Mouse (Mus musculus) heart, embryonic 15.5 days (tissue): ENCODE results near the gene Fggy. TPM values are rescaled to one million over a fixed set of nuclear protein-coding genes. Genes with fewer than 3 reads are reported as not detected.

Experiments
- ATAC-seq: fragments of 200-750 bp; cut with Nextera tagmentation; replicated peaks from 2 replicates; pipeline ENCODE4 v1.8.0; 2017; ENCODE audit warnings: low read depth, moderate TSS enrichment; ENCODE audit not compliant: insufficient number of reproducible peaks, insufficient read depth, low FRiP score
- H3K27ac ChIP-seq: fragments of 300-500 bp; sonication (generic); 2 replicates; pipeline ENCODE4 v1.5.1; 2015; ENCODE audit warnings: mild to moderate bottlenecking, inconsistent platforms
- H3K27me3 ChIP-seq: fragments of 300-500 bp; sonication (generic); 2 replicates; pipeline ENCODE4 v1.6.1; 2015; ENCODE audit warnings: inconsistent platforms
- H3K36me3 ChIP-seq: fragments of 300-500 bp; sonication (generic); 2 replicates; pipeline ENCODE4 v1.6.1; 2015; ENCODE audit warnings: mild to moderate bottlenecking, inconsistent platforms
- H3K4me1 ChIP-seq: fragments of 300-500 bp; sonication (generic); replicated peaks from 2 replicates; pipeline ENCODE4 v1.6.1; 2015; ENCODE audit warnings: inconsistent platforms
- H3K4me2 ChIP-seq: fragments of 300-500 bp; sonication (generic); 2 replicates; pipeline ENCODE4 v1.6.1; 2015; ENCODE audit warnings: inconsistent platforms, mild to moderate bottlenecking, moderate library complexity
- H3K4me3 ChIP-seq: fragments of 300-500 bp; sonication (generic); 2 replicates; pipeline ENCODE4 v1.5.1; 2015; ENCODE audit warnings: mild to moderate bottlenecking, inconsistent platforms
- H3K9ac ChIP-seq: fragments of 300-500 bp; sonication (generic); 2 replicates; pipeline ENCODE4 v1.6.1; 2015; ENCODE audit warnings: mild to moderate bottlenecking, inconsistent platforms
- H3K9me3 ChIP-seq: fragments of 300-500 bp; sonication (generic); replicated peaks from 2 replicates; pipeline ENCODE4 v1.6.1; 2016; ENCODE audit warnings: inconsistent platforms
- WGBS: fragments of 180-500 bp; shearing (Covaris S2); methylation state at CpG from one replicate; pipeline ENCODE4 v1.1.7; 2015; ENCODE audit warnings: mixed read lengths; 5-methylcytosine and 5-hydroxymethylcytosine counted together
- polyA plus RNA-seq: library from polyadenylated mRNA; unstranded; fragments of >200 nt; fragmentation: Nextera tagmentation; extraction: Ambion mirVana; gene quantifications from 2 replicates; pipeline ENCODE4 v1.2.1, GENCODE M21; 2015

Fggy gene
- polyA plus RNA-seq, 1 experiment from 2014 or later: 4.5 TPM

- Histone ChIP-seq H3K36me3 (no peaks in the 10 kb centered on the region), H3K9ac (no peak overlapping the region), H3K4me2 (no peak overlapping the region), H3K27me3 (no peaks in the 10 kb centered on the region), H3K27ac (no peak overlapping the region), H3K4me3 (no peak overlapping the region), H3K4me1 (no peaks in the 10 kb centered on the region), H3K9me3 (no peaks in the 10 kb centered on the region)
- no peak for ATAC-seq
- WGBS: 74% methylated on average over 2 of the region's 2 CpGs
These were observed 143.1 kb downstream of the Fggy start for GRCm38 (mm10) chr4:95700366-95700765.

DNA sequence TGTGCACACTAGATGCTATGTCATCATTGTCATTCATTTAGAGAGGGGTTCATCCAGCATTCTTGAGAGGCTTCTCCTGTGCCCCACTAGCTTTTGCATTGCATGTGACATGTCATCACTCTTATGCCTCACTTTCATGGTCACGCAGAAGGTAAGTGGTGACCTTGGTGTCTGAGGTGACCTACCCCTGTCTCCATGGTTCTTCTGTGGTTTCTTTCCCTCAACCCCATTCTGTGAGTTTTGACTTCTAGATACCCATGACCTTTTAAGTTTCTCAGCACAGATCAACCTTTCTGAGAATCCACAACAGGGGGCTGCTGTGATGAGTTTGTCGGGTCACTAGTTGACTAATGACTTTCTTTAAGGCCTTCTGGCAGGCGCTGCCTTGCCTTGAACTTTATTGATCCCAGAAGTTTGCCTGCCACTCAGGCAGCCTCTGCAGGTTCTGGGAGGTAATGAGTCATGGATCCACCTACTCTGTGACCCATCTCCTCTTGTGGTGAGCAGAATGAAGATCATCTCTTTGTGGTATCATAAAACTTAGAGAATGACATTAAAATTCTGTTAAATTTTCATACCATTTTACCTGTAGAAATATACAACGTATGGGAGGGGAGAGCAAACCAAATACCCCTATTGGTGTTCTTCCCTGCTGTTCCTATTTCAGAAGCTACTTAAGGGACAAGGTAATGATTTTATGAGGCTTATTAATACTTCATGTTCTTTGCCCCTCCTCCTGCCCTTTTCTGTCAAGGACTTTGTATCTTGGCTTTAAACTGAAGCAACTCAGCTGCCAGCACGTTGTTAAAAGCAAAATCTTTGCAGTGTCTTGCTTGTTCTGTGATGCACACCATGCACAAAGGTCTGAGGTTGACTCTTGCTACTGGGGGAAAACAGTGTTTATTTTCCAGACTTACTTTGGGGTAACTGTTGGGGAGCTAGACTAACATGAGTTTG is 150.9 kb downstream of the Fggy start:
- H3K36me3 ChIP-seq: no peaks in the 10 kb centered on the region
- ATAC-seq: no peak
- no peak overlapping the region for H3K9ac ChIP-seq
- no peak overlapping the region for H3K4me3 ChIP-seq
- no peaks in the 10 kb centered on the region for H3K9me3 ChIP-seq
- H3K4me1 ChIP-seq: 0 out of 2 replicates have a peak, but pooled peaks cover 2% of the 10 kb centered on the region
- H3K27ac ChIP-seq: no peak overlapping the region
- H3K27me3 ChIP-seq: no peaks in the 10 kb centered on the region
- H3K4me2 ChIP-seq: no peak overlapping the region
- WGBS: 67% methylated on average over 5 of the region's 5 CpGs

GRCm38 (mm10) chr4:95709750-95710149 is 152.4 kb downstream of the Fggy start:
- Histone ChIP-seq H3K27me3 (no peaks in the 10 kb centered on the region), H3K36me3 (no peaks in the 10 kb centered on the region), H3K4me2 (no peak overlapping the region), H3K27ac (no peak overlapping the region), H3K4me3 (no peak overlapping the region), H3K9me3 (no peaks in the 10 kb centered on the region), H3K9ac (no peak overlapping the region), H3K4me1 (0 out of 2 replicates have a peak, but pooled peaks cover 2% of the 10 kb centered on the region)
- 63% methylated on average over 1 of the region's 1 CpGs for WGBS
- no peak for ATAC-seq

GRCm38 (mm10) chr4:95712802-95713201 is 155.5 kb downstream of the Fggy start:
- 85% methylated on average over 1 of the region's 1 CpGs for WGBS
- H3K27me3 ChIP-seq: no peaks in the 10 kb centered on the region
- no peaks in the 10 kb centered on the region for H3K36me3 ChIP-seq
- no peak overlapping the region for H3K9ac ChIP-seq
- no peak for ATAC-seq
- no peak overlapping the region for H3K27ac ChIP-seq
- H3K4me3 ChIP-seq: no peak overlapping the region
- H3K9me3 ChIP-seq: no peaks in the 10 kb centered on the region
- 0 out of 2 replicates have a peak, but pooled peaks cover 2% of the 10 kb centered on the region for H3K4me1 ChIP-seq
- H3K4me2 ChIP-seq: no peak overlapping the region

- Histone ChIP-seq H3K4me2 (no peak overlapping the region), H3K9me3 (no peaks in the 10 kb centered on the region), H3K36me3 (no peaks in the 10 kb centered on the region), H3K27me3 (no peaks in the 10 kb centered on the region), H3K9ac (no peak overlapping the region), H3K4me1 (0 out of 2 replicates have a peak, but pooled peaks cover 2% of the 10 kb centered on the region), H3K27ac (no peak overlapping the region), H3K4me3 (no peak overlapping the region)
- ATAC-seq: no peak
- 70% methylated on average over 3 of the region's 3 CpGs for WGBS
These were observed 156.0 kb downstream of the Fggy start for GRCm38 (mm10) chr4:95713271-95713670.

- no peak overlapping the region for H3K4me2 ChIP-seq
- H3K4me3 ChIP-seq: no peak overlapping the region
- no peaks in the 10 kb centered on the region for H3K9me3 ChIP-seq
- H3K27ac ChIP-seq: no peak overlapping the region
- WGBS: 78% methylated on average over 3 of the region's 3 CpGs
- H3K27me3 ChIP-seq: no peaks in the 10 kb centered on the region
- no peak overlapping the region for H3K9ac ChIP-seq
- no peaks in the 10 kb centered on the region for H3K36me3 ChIP-seq
- ATAC-seq: no peak
- H3K4me1 ChIP-seq: 0 out of 2 replicates have a peak, but pooled peaks cover 2% of the 10 kb centered on the region
These were observed 158.8 kb downstream of the Fggy start for GRCm38 (mm10) chr4:95716137-95716536.

- Histone ChIP-seq H3K9ac (no peak overlapping the region), H3K4me2 (no peak overlapping the region), H3K27me3 (no peaks in the 10 kb centered on the region), H3K9me3 (no peaks in the 10 kb centered on the region), H3K4me3 (no peak overlapping the region), H3K27ac (no peak overlapping the region), H3K4me1 (no peaks in the 10 kb centered on the region), H3K36me3 (no peaks in the 10 kb centered on the region)
- ATAC-seq: no peak
These were observed 166.3 kb downstream of the Fggy start for GRCm38 (mm10) chr4:95723615-95724014.

DNA sequence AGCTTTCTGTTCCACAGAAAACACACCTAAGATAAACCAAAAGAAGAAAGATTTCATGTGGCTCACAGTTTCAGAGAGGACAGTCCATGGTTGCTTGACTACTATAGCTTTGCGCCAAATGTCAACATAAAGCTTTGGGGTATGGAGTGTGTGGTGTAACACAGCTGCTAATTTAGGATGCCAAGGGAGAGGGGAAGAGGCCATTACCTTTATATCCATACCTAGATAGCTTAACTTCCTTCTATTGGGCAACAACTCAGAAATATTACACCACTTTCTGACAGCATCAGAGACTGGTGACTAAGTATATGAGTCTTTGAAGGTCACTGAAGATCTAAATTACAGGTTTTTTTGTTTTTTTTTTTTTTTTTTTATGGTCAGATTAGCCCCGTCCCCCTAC is 169.1 kb downstream of the Fggy start:
- H3K27ac ChIP-seq: no peak overlapping the region
- no peak overlapping the region for H3K4me2 ChIP-seq
- no peaks in the 10 kb centered on the region for H3K9me3 ChIP-seq
- no peak overlapping the region for H3K4me3 ChIP-seq
- WGBS: 93% methylated on average over 2 of the region's 2 CpGs
- no peaks in the 10 kb centered on the region for H3K4me1 ChIP-seq
- H3K36me3 ChIP-seq: no peaks in the 10 kb centered on the region
- H3K27me3 ChIP-seq: no peaks in the 10 kb centered on the region
- ATAC-seq: no peak
- no peak overlapping the region for H3K9ac ChIP-seq

GRCm38 (mm10) chr4:95729142-95729826 is 172.0 kb downstream of the Fggy start:
- Histone ChIP-seq H3K27ac (no peak overlapping the region), H3K9ac (no peak overlapping the region), H3K4me2 (no peak overlapping the region), H3K4me3 (no peak overlapping the region), H3K36me3 (no peaks in the 10 kb centered on the region), H3K9me3 (no peaks in the 10 kb centered on the region), H3K27me3 (no peaks in the 10 kb centered on the region), H3K4me1 (peaks cover 9% of the 10 kb centered on the region)
- 48% methylated on average over 3 of the region's 3 CpGs for WGBS
- no peak for ATAC-seq

GRCm38 (mm10) chr4:95731110-95731509 is 173.8 kb downstream of the Fggy start:
- Histone ChIP-seq H3K4me1 (peaks cover 9% of the 10 kb centered on the region), H3K27ac (no peak overlapping the region), H3K36me3 (no peaks in the 10 kb centered on the region), H3K4me2 (no peak overlapping the region), H3K4me3 (no peak overlapping the region), H3K9me3 (no peaks in the 10 kb centered on the region), H3K27me3 (no peaks in the 10 kb centered on the region), H3K9ac (no peak overlapping the region)
- ATAC-seq: no peak
- WGBS: 78% methylated on average over 2 of the region's 2 CpGs

GRCm38 (mm10) chr4:95733397-95734249 is 176.3 kb downstream of the Fggy start:
- Histone ChIP-seq H3K36me3 (no peaks in the 10 kb centered on the region), H3K4me3 (no peak overlapping the region), H3K9ac (no peak overlapping the region), H3K4me2 (no peak overlapping the region), H3K27me3 (no peaks in the 10 kb centered on the region), H3K9me3 (no peaks in the 10 kb centered on the region), H3K27ac (0 out of 2 replicates have a peak overlapping the region, but pooled peaks have one; percentile 32), H3K4me1 (peaks cover 16% of the 10 kb centered on the region)
- no peak for ATAC-seq
- WGBS: 27% methylated on average over 6 of the region's 6 CpGs
